Mouse (Mus musculus) spleen, postnatal 4 days (tissue): ENCODE data around the gene Zfp580.

ENCODE experiments used
- DNase-seq, 2 experiments: peaks; one replicate each; pipeline ENCODE4 v3.0.0; 2022; ENCODE audit warnings: low spot score in 2 of 2

Gene Zfp580

GRCm38 (mm10) chr7:5102564-5102963 lies 51.2 kb downstream of the Zfp580 start:
- DNase-seq, result peak in 1 of 2 experiments; percentile 51
